Mouse (Mus musculus): ENCODE results near the gene Snta1. TPM values are rescaled to one million over a fixed set of nuclear protein-coding genes. Genes with fewer than 3 reads are reported as not detected.

The Snta1 gene
- total RNA-seq, 2 experiments from 2014 or later = 180 to 200 TPM

DNA sequence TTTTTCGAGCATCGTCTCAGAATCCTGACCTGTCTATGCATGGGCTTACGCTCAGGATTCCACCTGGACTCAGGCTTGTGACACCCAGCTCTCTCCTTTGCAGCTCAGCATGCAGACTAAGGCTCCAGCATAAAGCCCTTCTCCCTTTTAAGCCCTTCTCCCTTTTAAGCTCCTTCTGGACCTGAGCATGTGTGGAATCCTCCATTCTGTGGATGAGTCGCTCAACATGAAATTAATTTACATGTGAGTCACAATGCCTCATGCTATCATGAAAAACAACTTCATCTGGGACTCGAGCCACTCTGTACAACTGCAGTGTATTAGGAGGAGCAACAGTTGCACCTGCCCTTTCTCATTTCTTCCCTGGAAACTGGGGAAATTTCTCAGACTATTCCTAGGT is 14.3 kb upstream of the Snta1 start:
- no peak for DNase-seq (ENCODE audit: low spot score)

DNA sequence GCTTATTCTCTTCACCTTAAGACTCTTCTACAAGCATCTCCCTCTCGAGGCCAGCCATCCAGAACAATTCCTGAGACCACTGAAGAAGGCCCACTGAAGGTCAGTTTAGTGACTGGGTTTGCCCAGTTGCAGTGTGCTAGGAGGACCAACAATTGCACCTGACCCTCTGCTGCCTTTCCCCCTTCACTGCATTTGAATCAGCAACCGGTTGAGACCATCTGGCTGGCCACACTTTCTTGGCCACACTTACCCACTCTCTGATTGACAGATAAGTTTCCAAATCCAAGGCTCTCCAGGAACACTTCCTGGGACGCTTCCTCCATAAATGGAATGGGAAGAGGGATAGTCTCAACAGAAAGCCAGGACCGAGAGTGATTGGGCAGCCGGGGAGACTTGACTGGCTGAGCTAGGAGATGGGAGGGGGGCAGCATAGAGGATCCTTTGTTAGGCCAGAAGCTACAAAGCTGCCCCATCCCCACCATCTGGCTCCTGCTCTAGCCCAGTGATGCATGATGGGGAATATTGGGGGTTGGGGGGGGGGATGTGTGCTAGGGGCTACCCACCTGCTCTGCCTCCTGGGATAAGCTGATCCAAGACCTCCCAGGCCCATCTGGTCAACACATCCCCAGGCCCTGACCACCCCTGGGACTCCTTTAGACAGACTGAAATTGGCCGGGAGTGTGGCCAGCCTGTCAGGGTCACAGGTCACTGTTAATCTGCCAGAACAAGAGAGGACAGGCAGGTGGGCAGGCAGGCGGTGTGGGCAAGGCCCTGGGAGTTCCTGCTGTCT is 13.2 kb upstream of the Snta1 start:
- no peak for DNase-seq (ENCODE audit: low spot score)

DNA sequence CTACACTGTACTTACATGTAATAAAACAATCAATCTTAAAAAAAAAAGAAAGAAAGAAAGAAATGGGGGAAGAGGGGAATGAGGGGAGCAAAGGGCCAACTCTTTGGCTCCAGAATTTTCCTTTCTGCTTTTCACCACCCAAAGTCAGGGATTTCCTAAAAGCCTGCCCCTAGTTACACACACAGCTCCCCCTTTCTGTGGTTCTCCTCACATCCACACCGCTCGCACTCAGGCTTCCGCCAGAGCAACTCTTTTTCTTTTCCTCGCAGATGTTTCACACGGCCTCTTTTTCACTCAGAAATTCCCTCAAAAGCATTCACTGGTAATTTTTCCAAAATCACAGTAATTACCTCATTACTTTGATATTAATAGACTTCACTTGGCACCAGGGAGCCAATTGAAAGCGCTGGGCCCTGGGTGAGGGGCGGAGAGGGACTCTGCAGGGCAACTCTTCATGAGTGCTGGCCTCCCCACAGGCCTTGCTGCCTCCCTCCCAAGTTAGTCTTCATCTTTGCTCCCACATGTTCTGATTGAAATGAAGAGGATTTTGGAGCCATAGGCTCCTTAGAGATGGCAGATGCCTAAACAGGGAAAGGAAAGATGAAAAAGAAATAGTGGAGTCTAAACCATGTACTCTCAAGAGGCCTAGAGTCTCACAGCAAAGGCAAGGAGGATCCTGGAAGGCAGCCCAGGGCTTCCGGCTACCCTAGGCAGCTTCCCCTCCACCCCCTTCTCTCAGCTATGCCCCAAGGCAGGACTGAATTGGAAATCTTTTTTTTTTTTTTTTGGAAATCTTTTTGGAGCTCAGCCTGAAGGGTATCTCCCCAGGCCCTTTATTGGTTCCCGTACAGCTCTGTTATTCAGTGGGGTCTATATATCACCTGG is 12.0 kb upstream of the Snta1 start:
- no peak for DNase-seq (ENCODE audit: low spot score)

DNA sequence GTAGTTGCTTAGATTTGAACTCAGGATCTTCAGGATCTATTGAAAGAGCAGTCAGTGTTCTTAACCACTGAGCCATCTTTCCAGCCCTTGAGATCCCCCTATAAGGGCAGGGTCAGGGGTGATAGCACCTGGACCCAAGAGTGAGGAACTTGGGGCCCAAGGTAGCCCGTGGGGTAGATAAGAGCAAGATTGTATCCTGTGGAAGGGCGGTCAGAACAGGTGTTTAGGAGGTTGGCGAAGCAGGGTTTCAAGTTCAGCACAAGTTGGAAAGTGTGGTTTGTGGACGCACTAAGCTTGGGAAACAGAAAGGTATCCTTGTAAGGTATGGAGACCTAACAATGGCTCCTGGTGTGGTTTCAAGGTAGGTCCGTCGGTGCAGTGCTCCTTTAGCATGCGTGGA is 10.1 kb upstream of the Snta1 start:
- no peak for DNase-seq (ENCODE audit: low spot score)

DNA sequence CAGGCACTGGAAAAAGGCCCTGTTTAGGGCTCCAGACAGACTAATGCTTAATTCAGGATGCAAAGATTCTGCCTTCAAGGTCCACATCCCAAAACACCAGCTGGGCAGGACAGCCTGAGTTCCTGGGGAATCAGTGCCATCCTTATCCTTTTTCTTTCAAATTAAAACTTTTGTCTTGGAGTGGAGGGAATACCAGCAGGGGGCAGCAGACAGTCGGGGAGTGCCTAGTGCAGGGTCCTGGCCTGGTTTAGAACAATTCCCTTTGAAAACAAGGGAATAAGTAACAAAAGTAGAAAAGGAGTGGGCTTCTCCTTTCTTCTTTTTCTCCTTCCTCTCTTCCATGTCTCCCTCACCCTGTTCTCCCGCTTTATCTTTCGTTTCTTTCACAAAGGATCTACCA is 9.2 kb upstream of the Snta1 start:
- DNase-seq (ENCODE audit: low spot score) = peak; percentile 80

DNA sequence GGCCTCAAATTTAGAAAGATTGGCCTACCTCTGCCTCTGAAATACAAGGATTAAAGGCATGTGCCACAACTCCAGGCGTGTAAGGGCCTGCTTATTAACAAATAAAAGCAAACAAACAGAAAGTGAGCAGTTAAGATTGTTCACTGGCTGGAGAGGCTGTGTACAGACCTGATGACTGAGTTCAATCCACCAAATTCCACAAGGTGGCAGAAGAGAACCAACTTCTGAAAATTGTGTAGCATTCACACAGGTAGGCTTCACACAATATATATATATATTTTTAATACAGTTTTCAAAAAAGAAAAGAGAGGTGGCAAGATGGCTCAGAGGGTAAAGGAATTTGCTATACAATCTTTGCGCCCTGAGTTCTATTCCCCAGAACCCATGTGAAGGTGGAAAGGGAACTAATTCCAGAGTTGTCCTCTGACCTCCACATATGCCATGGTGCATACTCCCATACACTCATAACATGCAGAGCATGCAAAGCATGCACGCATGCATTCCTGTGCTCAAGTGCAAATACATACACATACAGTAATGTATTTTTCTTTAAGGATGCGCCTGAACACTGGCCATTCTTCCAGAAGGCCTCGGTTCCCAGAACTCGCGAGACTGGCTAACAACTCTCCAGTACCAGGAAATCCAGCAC is 4.2 kb upstream of the Snta1 start:
- peak; percentile 55 for DNase-seq (ENCODE audit: low spot score)

DNA sequence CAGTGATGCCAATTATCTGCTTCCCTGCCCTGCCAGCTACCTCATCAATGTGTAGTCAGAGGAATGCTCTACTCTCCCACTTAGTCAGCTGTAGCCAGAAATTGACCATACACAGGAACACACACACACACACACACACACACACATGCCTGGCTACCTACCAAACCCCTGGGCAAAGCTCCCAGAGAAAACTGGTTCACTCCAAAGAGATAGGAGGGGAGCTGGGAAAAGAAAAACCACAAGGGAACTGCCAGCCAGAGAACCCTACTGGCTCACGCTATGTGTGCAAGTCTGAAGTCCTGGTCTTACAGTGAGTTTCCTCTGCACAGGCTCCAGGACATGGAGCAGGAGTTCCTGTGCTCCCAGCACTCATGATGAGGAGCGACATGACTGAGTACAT is 2.5 kb upstream of the Snta1 start:
- peak; percentile 47 for DNase-seq (ENCODE audit: low spot score)

DNA sequence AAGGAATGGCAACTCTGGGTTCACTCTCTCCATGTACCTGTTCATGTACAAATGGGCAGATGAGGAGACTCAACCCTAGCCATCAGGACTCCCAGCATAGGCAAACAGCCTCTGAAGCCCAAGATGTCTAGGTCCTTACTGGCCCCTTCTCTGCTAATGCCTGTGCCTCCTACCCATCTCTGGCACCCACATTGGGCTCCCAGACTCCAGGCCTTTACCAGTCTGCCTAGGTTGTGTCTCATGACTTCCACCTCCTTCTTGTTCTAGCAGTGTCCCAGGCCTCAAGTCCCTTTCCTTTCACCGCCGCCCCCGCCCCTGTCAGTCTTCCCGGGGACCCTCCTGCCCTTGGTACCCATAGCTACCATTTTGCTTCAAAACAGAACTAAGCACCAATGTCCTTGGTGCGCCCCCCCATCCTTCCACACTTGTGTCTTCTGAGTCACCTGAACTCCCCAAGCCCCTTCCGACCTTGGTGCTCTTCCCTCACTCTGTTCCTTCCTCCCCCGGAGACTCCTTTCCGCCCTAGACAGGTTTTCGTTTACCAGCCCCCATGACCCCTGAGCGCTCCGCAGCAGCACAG is 746 bp downstream of the Snta1 start:
- DNase-seq (ENCODE audit: low spot score) = peak; percentile 59

DNA sequence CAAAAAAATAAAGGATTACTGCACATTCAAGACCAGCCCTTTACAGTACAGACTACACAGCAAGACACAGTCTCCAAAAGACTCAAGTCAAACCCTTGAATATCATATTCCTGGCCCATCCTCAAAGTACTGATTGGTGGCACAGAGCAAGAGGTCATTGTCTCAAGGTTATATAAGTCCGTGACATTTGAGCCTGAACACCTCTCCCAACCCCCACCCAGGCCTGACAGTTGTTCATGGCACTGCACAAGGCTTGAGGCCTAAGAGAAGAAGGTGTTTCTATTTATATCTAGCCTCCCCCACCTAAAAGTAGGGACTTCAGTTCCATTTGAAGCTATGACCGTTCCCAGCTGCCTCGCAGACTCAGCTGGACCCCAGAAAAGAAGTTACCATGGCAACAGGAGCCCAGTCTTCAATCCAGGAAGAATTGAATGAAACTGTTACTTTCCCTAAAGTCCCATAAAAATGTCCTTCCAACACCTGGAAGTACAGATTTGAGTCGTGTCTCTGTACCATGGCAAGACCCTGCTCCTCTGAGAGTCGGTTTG is 2.4 kb downstream of the Snta1 start:
- peak; percentile 70 for DNase-seq (ENCODE audit: low spot score)

DNA sequence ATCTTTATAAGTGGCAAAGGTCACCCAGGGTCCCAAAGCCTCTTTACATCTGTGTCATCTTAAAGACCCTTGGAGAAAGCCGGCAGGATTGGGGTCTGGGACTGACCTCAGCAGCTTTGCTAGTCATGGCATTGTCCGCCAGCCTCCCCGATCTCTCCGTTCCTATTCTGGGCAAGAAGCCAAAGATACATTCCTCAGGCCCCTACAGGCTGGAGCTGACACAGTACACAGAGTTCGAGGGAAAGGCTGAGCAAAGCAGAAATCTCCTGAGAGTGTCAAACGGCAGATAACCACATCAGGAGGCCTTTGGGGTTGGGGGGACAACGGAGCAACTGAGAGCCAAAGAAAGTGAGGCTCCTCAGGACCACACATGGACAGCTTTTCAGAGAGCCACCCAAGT is 5.1 kb downstream of the Snta1 start:
- peak; percentile 73 for DNase-seq (ENCODE audit: low spot score)

DNA sequence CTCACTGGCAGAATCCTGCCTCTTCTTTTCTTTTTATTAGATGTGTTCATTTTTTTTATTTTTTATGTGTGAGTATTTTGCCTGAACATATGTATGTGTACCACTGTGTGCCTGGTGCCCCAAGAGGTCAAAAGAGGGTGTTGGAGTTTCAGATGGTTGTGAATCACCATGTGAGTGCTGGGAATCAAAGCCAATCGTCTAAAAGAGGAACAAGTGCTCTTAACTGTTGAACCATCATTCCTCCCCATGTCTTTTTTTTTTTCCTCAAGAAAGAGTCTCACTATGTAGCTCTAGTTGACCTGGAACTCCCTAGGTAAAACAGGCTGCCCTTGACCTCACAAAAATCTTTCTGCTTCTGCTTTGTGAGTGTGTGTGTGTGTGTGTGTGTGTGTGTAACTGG is 5.9 kb downstream of the Snta1 start:
- DNase-seq (ENCODE audit: low spot score) = no peak

DNA sequence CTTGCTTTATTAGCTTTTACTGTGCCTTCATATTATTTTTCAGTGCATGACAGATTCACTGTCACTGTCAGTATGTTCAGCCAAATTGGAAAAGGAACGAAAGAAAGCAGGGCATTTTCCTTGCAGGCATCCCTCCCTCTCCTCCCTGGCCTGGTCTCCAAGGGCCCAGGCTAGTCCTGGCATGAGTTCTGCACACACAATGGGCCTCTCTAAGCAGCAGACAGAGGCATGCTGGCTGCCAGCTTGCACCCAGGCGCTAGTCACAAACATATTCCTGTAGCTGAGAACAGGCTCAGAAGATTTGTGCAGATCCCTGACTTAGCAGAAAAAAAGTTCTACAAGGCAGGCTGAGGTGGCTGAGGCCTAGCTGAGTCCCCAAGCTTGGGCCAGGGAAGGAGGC is 8.6 kb downstream of the Snta1 start:
- DNase-seq (ENCODE audit: low spot score) = no peak

DNA sequence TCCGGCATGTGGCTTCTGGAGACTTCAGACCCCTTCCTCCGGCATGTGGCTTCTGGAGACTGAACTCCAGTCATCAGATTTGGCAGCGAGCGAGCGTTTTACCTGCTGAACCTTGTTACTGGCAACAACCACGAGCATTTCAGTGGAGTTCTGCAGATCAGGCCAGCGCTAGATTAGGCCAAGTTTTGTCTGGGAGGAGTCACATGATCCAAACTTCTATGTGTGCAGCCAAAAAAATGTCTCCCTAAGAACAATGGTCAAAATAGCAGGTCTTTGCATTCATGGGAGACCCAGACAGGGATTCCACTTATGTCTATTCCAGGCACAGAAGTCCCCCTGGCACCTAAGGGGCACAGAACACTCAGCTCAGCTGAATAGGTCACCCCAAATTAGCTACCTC is 9.6 kb downstream of the Snta1 start:
- DNase-seq (ENCODE audit: low spot score) = no peak

DNA sequence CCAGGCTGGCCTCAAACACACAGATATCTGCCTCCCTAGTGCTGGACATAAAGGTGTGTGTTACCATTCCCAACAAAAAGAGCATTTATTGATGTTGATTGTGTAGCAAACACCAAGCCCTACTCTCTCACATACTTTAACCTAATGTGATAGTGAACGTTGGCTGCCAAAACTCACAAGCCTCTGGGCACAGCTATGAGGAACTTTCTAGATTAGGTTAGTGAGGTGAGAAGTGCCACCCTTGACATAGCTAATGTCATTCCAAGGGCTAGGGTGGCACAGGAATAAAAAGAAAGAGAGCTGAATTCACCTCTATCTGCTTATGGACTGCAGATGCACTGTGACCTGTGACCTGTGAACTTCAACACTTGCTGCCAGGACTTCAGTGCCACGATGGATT is 11.4 kb downstream of the Snta1 start:
- DNase-seq (ENCODE audit: low spot score) = no peak

DNA sequence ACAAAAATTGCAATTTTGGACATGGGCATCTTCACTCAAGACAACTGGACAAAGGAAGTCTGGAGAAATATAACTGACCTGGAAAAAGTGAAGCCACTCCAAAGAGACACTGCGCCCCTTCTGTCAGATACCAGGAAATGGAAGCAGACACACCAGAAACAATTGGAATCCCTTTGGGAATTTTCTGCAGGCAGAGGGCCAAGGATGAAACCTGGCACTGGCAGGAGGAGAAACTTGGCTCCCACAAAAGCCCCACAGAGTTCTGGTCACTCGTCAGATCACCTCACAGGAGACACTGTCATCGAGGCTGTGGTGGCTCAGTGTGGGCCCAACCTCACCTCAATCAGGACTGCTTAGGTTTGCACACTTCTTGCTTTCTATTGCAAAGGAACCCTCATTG is 13.3 kb downstream of the Snta1 start:
- no peak for DNase-seq (ENCODE audit: low spot score)

DNA sequence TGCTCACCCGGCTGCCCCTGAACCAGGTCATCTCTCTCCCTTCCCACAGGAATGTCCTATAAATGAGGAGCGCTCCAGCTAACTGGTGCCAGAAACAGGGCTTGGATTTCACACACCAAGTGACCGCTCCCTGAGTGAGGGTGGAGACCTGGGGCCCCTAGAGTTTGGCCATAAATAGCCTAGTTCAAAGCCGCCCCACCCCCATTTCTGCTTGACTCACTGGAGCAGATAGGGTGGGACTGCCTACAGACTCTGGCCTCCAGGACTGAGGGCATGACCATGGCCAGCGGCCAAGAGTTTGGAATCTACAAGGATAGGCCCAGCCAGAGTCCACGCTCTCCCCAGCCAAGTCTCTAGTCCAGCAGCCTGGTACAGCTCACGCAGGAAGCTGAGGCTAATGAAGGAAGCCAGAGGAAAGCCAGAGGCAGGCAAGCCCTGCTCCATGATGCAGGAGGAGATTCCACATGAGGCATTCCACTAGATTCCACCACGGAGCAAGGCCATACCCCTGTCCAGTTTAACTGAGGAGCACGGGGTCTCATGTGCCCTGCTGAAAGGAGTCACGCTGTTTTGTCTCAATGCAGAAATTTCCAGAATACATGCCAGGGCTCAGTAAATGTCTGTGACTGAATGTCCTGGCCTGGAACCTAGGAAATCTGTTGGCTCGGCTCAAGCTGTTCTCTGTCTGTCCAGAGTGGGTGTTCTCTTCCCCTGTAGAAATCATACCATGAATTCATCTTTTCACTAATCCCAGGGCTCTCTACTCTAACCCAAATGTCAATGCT is 17.5 kb downstream of the Snta1 start:
- DNase-seq (ENCODE audit: low spot score) = peak; percentile 97

DNA sequence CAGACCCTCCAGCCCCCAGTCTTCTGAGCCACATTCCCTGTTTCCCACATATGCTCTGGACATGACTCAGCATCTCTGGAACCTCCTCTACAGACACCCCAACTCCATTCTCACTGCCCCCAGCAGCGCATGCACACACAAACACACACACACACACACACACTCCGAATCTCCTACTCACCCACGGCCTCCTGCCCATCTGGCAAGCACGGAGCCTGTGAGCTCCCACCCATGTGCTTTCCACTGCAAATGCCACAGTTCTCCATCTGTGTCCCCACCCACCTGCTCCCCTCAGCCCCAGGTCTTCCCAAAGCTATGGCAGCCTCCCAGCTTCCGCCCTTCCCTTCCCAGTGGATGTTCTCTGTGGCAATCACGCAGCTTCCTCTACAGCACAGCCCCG is 28.8 kb downstream of the Snta1 start:
- no peak for DNase-seq (ENCODE audit: low spot score)

DNA sequence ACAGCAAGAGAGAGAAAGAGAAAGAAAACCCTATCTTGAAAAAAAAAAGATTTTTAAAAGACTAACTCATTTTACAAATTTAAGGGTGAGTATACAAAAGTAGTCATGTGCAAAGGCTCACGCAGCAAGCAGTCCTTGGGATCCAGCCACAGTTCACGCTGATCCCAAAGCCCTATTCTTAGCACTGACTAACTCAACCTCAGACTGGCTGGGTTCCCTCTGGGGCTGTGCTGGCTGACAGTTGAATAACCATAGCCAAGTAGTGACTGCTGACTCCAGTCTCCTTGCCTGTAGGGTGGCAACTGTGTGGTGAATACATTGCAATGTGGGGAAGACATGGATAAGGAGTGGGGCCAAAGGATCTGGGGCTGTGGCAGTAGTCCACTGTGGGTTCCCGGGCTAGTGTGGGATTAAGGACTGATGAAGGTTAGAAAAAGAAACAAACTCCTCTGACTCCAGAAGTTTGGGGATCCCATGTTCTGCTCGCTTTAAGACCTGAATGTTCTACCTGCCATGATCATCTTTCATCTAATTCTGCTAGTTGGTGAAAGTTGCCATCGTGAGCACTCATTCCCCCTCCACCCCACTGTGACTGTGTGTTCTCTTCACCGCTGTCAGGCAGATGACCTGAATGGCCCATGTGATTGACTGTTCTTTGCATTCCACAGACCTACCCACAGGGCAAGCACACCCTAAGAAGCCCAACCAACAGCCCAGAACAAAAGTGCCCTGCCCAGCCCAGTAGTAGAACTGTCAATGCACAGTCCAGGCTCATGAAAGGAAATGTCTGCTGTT is 32.9 kb downstream of the Snta1 start:
- DNase-seq (ENCODE audit: low spot score) = peak; percentile 92

DNA sequence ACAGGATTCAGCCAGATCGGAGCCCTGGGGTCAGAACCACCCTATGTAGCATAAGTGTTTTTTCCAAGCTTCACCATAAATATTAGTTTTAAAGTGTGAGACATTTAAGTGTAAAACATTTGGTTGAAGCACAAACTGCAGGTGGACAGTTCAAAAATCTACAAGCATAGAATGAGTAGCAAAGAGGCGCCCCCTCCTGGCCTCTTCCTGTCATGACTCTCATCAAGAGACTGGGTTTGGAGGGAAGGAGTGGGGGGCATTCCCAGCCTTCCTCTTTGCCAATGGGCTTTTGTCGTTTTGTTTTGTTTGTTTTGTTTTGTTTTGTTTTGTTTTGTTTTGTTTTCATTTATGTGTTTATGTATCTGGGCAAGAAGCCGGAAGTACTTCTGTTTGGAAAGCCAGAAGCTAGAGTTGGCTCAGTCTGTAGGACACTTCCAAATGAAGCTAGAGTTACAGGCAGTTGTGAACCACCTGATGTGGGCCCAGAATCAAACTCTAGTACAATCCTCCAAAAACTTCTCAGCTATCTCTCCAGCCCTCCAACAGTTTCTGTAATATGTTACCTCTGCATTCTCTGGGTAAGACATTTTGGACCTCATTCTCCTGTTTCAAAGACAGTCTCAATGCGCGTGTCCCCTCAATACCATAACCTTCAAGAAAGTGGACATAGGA is 33.8 kb downstream of the Snta1 start:
- DNase-seq (ENCODE audit: low spot score) = peak; percentile 71

Measured in gastrocnemius, adult 18-20 months (tissue).